15 mouse cellular contexts compared by ENCODE assay signal in genomic region chr1:90228323-90228697, GRCm38 (mm10). TPM values are rescaled to one million over a fixed set of nuclear protein-coding genes. Genes with fewer than 3 reads are reported as not detected.
A peak's percentile ranks its signal among the peaks of the same experiment; 100 is the strongest.
DNase-seq lines count a peak whose midpoint lies in the region; ATAC-seq and TF ChIP-seq lines count a peak whose summit lies in the region.
"Had no signal": no experiment of that assay in that cellular context is flagged by ENCODE, and none has a peak within 500 bp of the region (broad histone marks: within the 10 kb centered on the region; RNA-seq: fewer than 3 reads in every experiment).

No protein-coding gene starts in this region.

- TF ChIP-seq POLR2A in lung, adult 2 months (IDR thresholded peaks at IDR 0.05; ENCODE audit: borderline replicate concordance, extremely low read depth, low read depth, low read length): no peak

- no peak overlapping the region for H3K9ac ChIP-seq in lung, embryonic 14.5 days
- H3K9ac ChIP-seq in embryonic facial prominence, embryonic 11.5 days (replicated peaks; ENCODE audit: low read length): no peak overlapping the region
- no peak overlapping the region for H3K9ac ChIP-seq in forebrain, postnatal 0 days
- H3K9ac ChIP-seq in midbrain, embryonic 15.5 days: no peak overlapping the region
- H3K9ac ChIP-seq in liver, postnatal 0 days (replicated peaks): no peak overlapping the region

- H3K4me2 ChIP-seq in lung, embryonic 14.5 days: no peak overlapping the region
- no peak overlapping the region for H3K4me2 ChIP-seq in embryonic facial prominence, embryonic 11.5 days (ENCODE audit: low read depth, low read length)
- H3K4me2 ChIP-seq in forebrain, postnatal 0 days (ENCODE audit: low read depth): no peak overlapping the region
- H3K4me2 ChIP-seq in midbrain, embryonic 15.5 days: no peak overlapping the region
- no peak overlapping the region for H3K4me2 ChIP-seq in liver, postnatal 0 days (ENCODE audit: low read depth, low read length)

- TF ChIP-seq EP300 in liver, postnatal 0 days (IDR thresholded peaks at IDR 0.05; ENCODE audit: low read depth): no peak

- peak; percentile 31 for DNase-seq in lung, embryonic 14.5 days
- no peak for DNase-seq in lung, adult 2 months
- DNase-seq in embryonic facial prominence, embryonic 11.5 days (ENCODE audit: low spot score): peak; percentile 11
- no peak for DNase-seq in forebrain, postnatal 0 days
- no peak for DNase-seq in adrenal gland, postnatal 10 days
- no peak for DNase-seq in liver, postnatal 0 days
- no peak for DNase-seq in left cerebral cortex, adult 9 months (ENCODE audit: low spot score in 2 of 2)
- DNase-seq: cerebellum, adult 2 months; lung, postnatal 14 days; spleen, adult 18-20 months; thymus, postnatal 4 days had no signal

- peaks cover 14% of the 10 kb centered on the region for H3K4me1 ChIP-seq in lung, embryonic 14.5 days (ENCODE audit: insufficient read depth)
- no peaks in the 10 kb centered on the region for H3K4me1 ChIP-seq in lung, adult 2 months (ENCODE audit: control insufficient read depth, insufficient read depth, low read length)
- no peaks in the 10 kb centered on the region for H3K4me1 ChIP-seq in embryonic facial prominence, embryonic 11.5 days (ENCODE audit: control insufficient read depth, insufficient read depth, low read length)
- no peaks in the 10 kb centered on the region for H3K4me1 ChIP-seq in forebrain, postnatal 0 days (ENCODE audit: insufficient read depth)
- peaks cover 20% of the 10 kb centered on the region for H3K4me1 ChIP-seq in midbrain, embryonic 15.5 days
- no peaks in the 10 kb centered on the region for H3K4me1 ChIP-seq in liver, postnatal 0 days (ENCODE audit: insufficient read depth)

- 31% methylated on average over 9 of the region's 9 CpGs for WGBS in lung, embryonic 14.5 days
- WGBS in lung, adult 2 months: 65% methylated on average over 9 of the region's 9 CpGs
- WGBS in embryonic facial prominence, embryonic 11.5 days: 54% methylated on average over 9 of the region's 9 CpGs
- 23% methylated on average over 9 of the region's 9 CpGs for WGBS in forebrain, postnatal 0 days
- WGBS in midbrain, embryonic 15.5 days: 38% methylated on average over 9 of the region's 9 CpGs
- 19% methylated on average over 9 of the region's 9 CpGs for WGBS in liver, postnatal 0 days (ENCODE audit: insufficient replicate concordance)

- no peak overlapping the region for H3K4me3 ChIP-seq in lung, embryonic 14.5 days (ENCODE audit: low read depth, low read length)
- H3K4me3 ChIP-seq in lung, adult 2 months (replicated peaks; ENCODE audit: extremely low read depth, low read depth, low read length): no peak overlapping the region
- H3K4me3 ChIP-seq in embryonic facial prominence, embryonic 11.5 days (ENCODE audit: low read depth, low read length): no peak overlapping the region
- no peak overlapping the region for H3K4me3 ChIP-seq in forebrain, postnatal 0 days (ENCODE audit: low read depth, low read length)
- no peak overlapping the region for H3K4me3 ChIP-seq in midbrain, embryonic 15.5 days
- H3K4me3 ChIP-seq in liver, postnatal 0 days (ENCODE audit: low read depth, low read length): no peak overlapping the region

- H3K36me3 ChIP-seq in lung, embryonic 14.5 days (ENCODE audit: insufficient read depth): no peaks in the 10 kb centered on the region
- H3K36me3 ChIP-seq in embryonic facial prominence, embryonic 11.5 days (replicated peaks; ENCODE audit: control insufficient read depth, insufficient read depth, low read depth, low read length): no peaks in the 10 kb centered on the region
- no peaks in the 10 kb centered on the region for H3K36me3 ChIP-seq in forebrain, postnatal 0 days (ENCODE audit: insufficient read depth)
- H3K36me3 ChIP-seq in midbrain, embryonic 15.5 days (replicated peaks): no peaks in the 10 kb centered on the region
- no peaks in the 10 kb centered on the region for H3K36me3 ChIP-seq in liver, postnatal 0 days (replicated peaks; ENCODE audit: insufficient read depth, low read length)
- H3K36me3 ChIP-seq: G1E had no signal

- no peaks in the 10 kb centered on the region; the same call in 1 of the 2 replicates for H3K27me3 ChIP-seq in lung, embryonic 14.5 days (ENCODE audit: insufficient read depth, low read length)
- H3K27me3 ChIP-seq in embryonic facial prominence, embryonic 11.5 days (ENCODE audit: control insufficient read depth, insufficient read depth, low read length): no peaks in the 10 kb centered on the region
- H3K27me3 ChIP-seq in forebrain, postnatal 0 days (ENCODE audit: insufficient read depth, low read length): no peaks in the 10 kb centered on the region
- no peaks in the 10 kb centered on the region for H3K27me3 ChIP-seq in midbrain, embryonic 15.5 days (replicated peaks)
- no peaks in the 10 kb centered on the region for H3K27me3 ChIP-seq in liver, postnatal 0 days (ENCODE audit: insufficient read depth, low read length)

- no peak for TF ChIP-seq CTCF in lung, embryonic 14.5 days (IDR thresholded peaks at IDR 0.05; ENCODE audit: low read depth)
- no peak for TF ChIP-seq CTCF in lung, adult 2 months (IDR thresholded peaks at IDR 0.05; ENCODE audit: insufficient read depth, low read length)
- no peak for TF ChIP-seq CTCF in forebrain, postnatal 0 days (IDR thresholded peaks at IDR 0.05; ENCODE audit: low read depth)
- no peak for TF ChIP-seq CTCF in liver, postnatal 0 days (IDR thresholded peaks at IDR 0.05; ENCODE audit: low read depth)

- ATAC-seq in lung, embryonic 14.5 days (ENCODE audit: insufficient read depth): no peak
- no peak for ATAC-seq in embryonic facial prominence, embryonic 11.5 days (replicated peaks; ENCODE audit: insufficient number of reproducible peaks, low FRiP score, low TSS enrichment, low read depth)
- ATAC-seq in forebrain, postnatal 0 days: peak; percentile 67
- 0 out of 2 replicates have a peak, but pooled peaks have one; percentile 49 for ATAC-seq in midbrain, embryonic 15.5 days (replicated peaks)
- ATAC-seq in liver, postnatal 0 days: no peak

- H3K27ac ChIP-seq in lung, embryonic 14.5 days (ENCODE audit: low read depth): no peak overlapping the region
- H3K27ac ChIP-seq in embryonic facial prominence, embryonic 11.5 days (replicated peaks; ENCODE audit: low read depth, low read length): no peak overlapping the region
- no peak overlapping the region for H3K27ac ChIP-seq in forebrain, postnatal 0 days (ENCODE audit: low read depth, low read length)
- H3K27ac ChIP-seq in midbrain, embryonic 15.5 days: 0 out of 2 replicates have a peak overlapping the region, but pooled peaks have one; percentile 36
- H3K27ac ChIP-seq in liver, postnatal 0 days (ENCODE audit: low read depth): no peak overlapping the region
- H3K27ac ChIP-seq: kidney, postnatal 0 days had no signal

- H3K9me3 ChIP-seq in lung, embryonic 14.5 days (ENCODE audit: low read depth, low read length): no peaks in the 10 kb centered on the region
- H3K9me3 ChIP-seq in embryonic facial prominence, embryonic 11.5 days (replicated peaks; ENCODE audit: control insufficient read depth, low read length): no peaks in the 10 kb centered on the region
- no peaks in the 10 kb centered on the region for H3K9me3 ChIP-seq in forebrain, postnatal 0 days (ENCODE audit: low read length)
- no peaks in the 10 kb centered on the region for H3K9me3 ChIP-seq in midbrain, embryonic 15.5 days
- H3K9me3 ChIP-seq in liver, postnatal 0 days (ENCODE audit: low read length): no peaks in the 10 kb centered on the region

RNA-seq across cellular contexts. Expression of gene Ackr3, which starts 24.5 kb away (rescaled TPM):
- polyA plus RNA-seq in lung, embryonic 14.5 days (2014; fragmentation: Nextera tagmentation; extraction: Ambion mirVana): 22.6 and 24.3 TPM in 2 replicates
- polyA plus RNA-seq in lung, adult 2 months (2012; rRNA removed): 89.3 and 96.4 TPM in 2 replicates
- polyA plus RNA-seq in embryonic facial prominence, embryonic 11.5 days (2014; fragmentation: Nextera tagmentation; extraction: Ambion mirVana): 39.9 and 44.5 TPM in 2 replicates
- 7.3 and 10.0 TPM in 2 replicates for total RNA-seq in forebrain, postnatal 0 days (2014; rRNA removed)
- polyA plus RNA-seq in forebrain, postnatal 0 days (2015; fragmentation: Nextera tagmentation; extraction: Ambion mirVana): 10.2 and 11.9 TPM in 2 replicates
- polyA plus RNA-seq in midbrain, embryonic 15.5 days (2015; fragmentation: Nextera tagmentation; extraction: Ambion mirVana): 11.3 and 11.4 TPM in 2 replicates
- 10 to 100 TPM; 26.3 to 60.8 TPM for total RNA-seq in adrenal gland, postnatal 10 days (2021)
- polyA plus RNA-seq in liver, postnatal 0 days (2015; fragmentation: Nextera tagmentation; extraction: Ambion mirVana): 2.3 and 2.5 TPM in 2 replicates
- total RNA-seq: neutrophil, adult 5-6 weeks had no signal
- polyA plus RNA-seq: G1E had no signal

Comparison
In these comparisons a context has a peak if more than half of its experiments do, and no peak if none do; other contexts are left out.
1. DNase-seq: peak in lung, embryonic 14.5 days (single experiment) and embryonic facial prominence, embryonic 11.5 days (single experiment); none in lung, adult 2 months (single experiment), forebrain, postnatal 0 days (single experiment), adrenal gland, postnatal 10 days (single experiment), liver, postnatal 0 days (single experiment) and left cerebral cortex, adult 9 months (0 of 2).
2. ATAC-seq: peak in forebrain, postnatal 0 days (single experiment) and midbrain, embryonic 15.5 days (single experiment); none in lung, embryonic 14.5 days (single experiment), embryonic facial prominence, embryonic 11.5 days (single experiment) and liver, postnatal 0 days (single experiment).